Mouse (Mus musculus) activated CD4-positive, CD25-positive, alpha-beta regulatory T cell, adult 4 months (primary cell): ENCODE data around the gene Zfp979. TPM values are rescaled to one million over a fixed set of nuclear protein-coding genes. Genes with fewer than 3 reads are reported as not detected.
"Not testable (repeated sequence)": the region's sequence is repeated elsewhere in the genome, so short reads cannot be mapped to it uniquely, and the experiment has no call there.

Experiments used
- ATAC-seq: one replicate; pipeline ENCODE4 v1.8.0; 2017
- polyA plus RNA-seq, 2 experiments: library from polyadenylated mRNA; unstranded; fragments of 100-300 nt; shearing (Covaris generic); gene quantifications; one replicate each; pipeline ENCODE4 v1.2.1; 2017

The Zfp979 gene
- polyA plus RNA-seq = under 1 TPM in 1 of 2 experiments, not detected in 1; 0.85 TPM

- not testable (repeated sequence) for ATAC-seq
Measured at GRCm38 (mm10) chr4:147642413-147642812, at the start of gene Zfp979. Zfp979 (minus strand) TSS chr4:147642513.

- ATAC-seq = not testable (repeated sequence)
Measured at GRCm38 (mm10) chr4:147655245-147655644, 12.9 kb upstream of the Zfp979 start.

- not testable (repeated sequence) for ATAC-seq
Measured at GRCm38 (mm10) chr4:147647407-147647806, 5.1 kb upstream of the Zfp979 start.

GRCm38 (mm10) chr4:147641932-147642331, 381 bp downstream of the Zfp979 start:
- ATAC-seq = not testable (repeated sequence)

- not testable (repeated sequence) for ATAC-seq
Measured at GRCm38 (mm10) chr4:147633818-147634262, 8.5 kb downstream of the Zfp979 start.

- ATAC-seq = not testable (repeated sequence)
Measured at GRCm38 (mm10) chr4:147606511-147606910, 35.8 kb downstream of the Zfp979 start.

GRCm38 (mm10) chr4:147605521-147605920, 36.8 kb downstream of the Zfp979 start:
- no peak for ATAC-seq

GRCm38 (mm10) chr4:147603806-147604205, 38.5 kb downstream of the Zfp979 start:
- ATAC-seq = no peak

- no peak for ATAC-seq
Measured at GRCm38 (mm10) chr4:147601881-147602280, 40.4 kb downstream of the Zfp979 start.

GRCm38 (mm10) chr4:147598831-147599230, 43.5 kb downstream of the Zfp979 start:
- no peak for ATAC-seq

- ATAC-seq = no peak
Measured at GRCm38 (mm10) chr4:147597685-147598084, 44.6 kb downstream of the Zfp979 start.

- not testable (repeated sequence) for ATAC-seq
Measured at GRCm38 (mm10) chr4:147594630-147595029, 47.7 kb downstream of the Zfp979 start.

- peak; percentile 46 for ATAC-seq
Measured at GRCm38 (mm10) chr4:147586511-147587473, 55.5 kb downstream of the Zfp979 start.

GRCm38 (mm10) chr4:147579371-147579770, 62.9 kb downstream of the Zfp979 start:
- not testable (repeated sequence) for ATAC-seq

- not testable (repeated sequence) for ATAC-seq
Measured at GRCm38 (mm10) chr4:147571156-147571555, 71.2 kb downstream of the Zfp979 start.

- no peak for ATAC-seq
Measured at GRCm38 (mm10) chr4:147565426-147566220, 76.7 kb downstream of the Zfp979 start.

Other genes starting within 250 kb of the Zfp979 start
- gene Zfp982, start 150.1 kb downstream of the Zfp979 start, polyA plus RNA-seq = under 1 TPM in 1 of 2 experiments, not detected in 1; 0.49 TPM
- gene Gm16503, start 102.3 kb downstream of the Zfp979 start, polyA plus RNA-seq = under 1 TPM in 1 of 2 experiments, not detected in 1; 0.22 TPM
- 1 to 10 TPM in 1 of 2 experiments, under 1 TPM in 1; 0.73 to 2.9 TPM for gene Zfp985, start 89.2 kb downstream of the Zfp979 start, polyA plus RNA-seq
- 1 to 10 TPM in 1 of 2 experiments, not detected in 1; 1.0 TPM for gene Zfp534, start 60.0 kb upstream of the Zfp979 start, polyA plus RNA-seq
- 10 to 100 TPM; 21.1 to 29.0 TPM for gene Zfp984, start 167.3 kb upstream of the Zfp979 start, polyA plus RNA-seq
- gene Zfp933, start 205.9 kb upstream of the Zfp979 start, polyA plus RNA-seq = 1 to 10 TPM; 5.1 to 9.0 TPM
- gene Miip, start 226.3 kb upstream of the Zfp979 start, polyA plus RNA-seq = 10 to 100 TPM; 52.3 to 77.0 TPM
- gene Fv1, start 226.5 kb upstream of the Zfp979 start, polyA plus RNA-seq = 1 to 10 TPM; 3.0 to 7.5 TPM